Mouse (Mus musculus): ENCODE results near the gene Dlgap3. TPM values are rescaled to one million over a fixed set of nuclear protein-coding genes. Genes with fewer than 3 reads are reported as not detected.

Gene Dlgap3
- polyA plus RNA-seq, 1 experiment from 2014 or later, result 8.3 TPM

DNA sequence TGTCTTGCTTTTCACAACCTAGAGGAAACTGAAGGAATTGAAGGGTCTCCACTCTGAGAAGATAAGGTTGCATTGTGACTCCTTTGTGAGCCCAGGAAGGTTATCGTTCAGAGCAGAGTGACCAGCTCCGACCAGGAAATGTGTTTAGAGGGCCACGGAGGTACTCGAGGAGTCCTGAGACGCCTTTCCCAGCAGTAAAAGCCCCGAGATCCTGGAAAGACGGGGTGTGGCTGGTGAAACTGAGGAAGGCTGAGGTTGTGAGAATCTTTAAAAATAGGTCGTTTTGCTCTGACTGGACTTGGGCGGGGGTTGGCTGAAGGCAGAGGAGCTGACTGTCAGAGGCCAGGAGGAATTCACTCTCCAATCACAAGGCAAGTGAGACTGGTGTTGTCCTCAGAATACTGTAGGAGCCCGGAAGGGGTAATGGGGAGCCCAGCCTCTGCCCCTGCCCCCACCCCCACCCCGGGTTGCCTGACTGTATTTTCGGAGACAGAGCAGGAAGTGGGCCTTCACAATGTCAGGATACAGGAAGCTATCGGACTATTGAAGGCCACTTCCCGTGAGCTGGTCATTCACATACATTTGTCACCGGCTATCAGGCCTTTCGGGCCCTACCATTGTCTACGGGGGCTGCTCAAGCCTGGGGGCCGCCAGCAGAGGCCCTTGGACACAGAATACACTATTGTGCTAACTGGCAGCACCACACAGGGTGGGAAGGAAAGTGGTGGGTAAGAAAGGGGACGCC, 94.6 kb downstream of the Dlgap3 start:
- H3K4me2 ChIP-seq (ENCODE audit: low read length), result no peak overlapping the region
- no peak for ATAC-seq

DNA sequence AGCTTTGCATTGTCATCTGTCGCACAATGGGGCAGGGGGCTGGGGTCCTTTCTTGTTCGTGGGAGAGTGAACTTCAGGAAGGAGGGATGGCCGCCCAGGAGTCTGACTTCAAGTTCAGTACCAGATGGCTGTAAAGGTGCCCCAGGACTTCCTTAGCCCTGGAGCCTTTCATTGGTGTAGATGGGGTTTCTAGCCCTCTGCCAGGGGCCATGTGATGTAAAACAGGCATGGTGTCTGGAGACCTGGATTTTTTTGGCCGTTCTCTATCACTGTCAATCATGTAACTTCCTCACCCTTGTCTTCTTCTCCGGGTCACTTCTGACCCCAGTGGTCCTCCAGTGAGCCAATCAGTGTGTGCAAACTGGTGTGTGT, 95.2 kb downstream of the Dlgap3 start:
- H3K27me3 ChIP-seq (replicated peaks; ENCODE audit: control insufficient read depth, insufficient read depth, low read length), result no peaks in the 10 kb centered on the region
- no peaks in the 10 kb centered on the region for H3K9me3 ChIP-seq (ENCODE audit: control insufficient read depth, low read length)
- no peaks in the 10 kb centered on the region for H3K36me3 ChIP-seq (ENCODE audit: control insufficient read depth, insufficient read depth)
- H3K4me1 ChIP-seq (replicated peaks; ENCODE audit: control insufficient read depth, insufficient read depth, low read length), result no peaks in the 10 kb centered on the region
- no peak overlapping the region for H3K4me3 ChIP-seq (replicated peaks; ENCODE audit: low read length)
- ATAC-seq, result no peak
- 66% methylated on average over 5 of the region's 5 CpGs for WGBS
- no peak overlapping the region for H3K9ac ChIP-seq (replicated peaks; ENCODE audit: low read depth, low read length)
- no peak overlapping the region for H3K27ac ChIP-seq (ENCODE audit: low read length)
- no peak overlapping the region for H3K4me2 ChIP-seq (ENCODE audit: low read length)

More for the DNA sequence above, 94.6 kb downstream of the Dlgap3 start:
- no peaks in the 10 kb centered on the region for H3K36me3 ChIP-seq (ENCODE audit: control insufficient read depth, insufficient read depth)
- no peak overlapping the region for H3K27ac ChIP-seq (ENCODE audit: low read length)
- no peak overlapping the region for H3K9ac ChIP-seq (replicated peaks; ENCODE audit: low read depth, low read length)
- no peaks in the 10 kb centered on the region for H3K27me3 ChIP-seq (replicated peaks; ENCODE audit: control insufficient read depth, insufficient read depth, low read length)
- no peaks in the 10 kb centered on the region for H3K4me1 ChIP-seq (replicated peaks; ENCODE audit: control insufficient read depth, insufficient read depth, low read length)
- H3K9me3 ChIP-seq (ENCODE audit: control insufficient read depth, low read length), result no peaks in the 10 kb centered on the region
- WGBS, result 67% methylated on average over 19 of the region's 19 CpGs
- H3K4me3 ChIP-seq (replicated peaks; ENCODE audit: low read length), result no peak overlapping the region

DNA sequence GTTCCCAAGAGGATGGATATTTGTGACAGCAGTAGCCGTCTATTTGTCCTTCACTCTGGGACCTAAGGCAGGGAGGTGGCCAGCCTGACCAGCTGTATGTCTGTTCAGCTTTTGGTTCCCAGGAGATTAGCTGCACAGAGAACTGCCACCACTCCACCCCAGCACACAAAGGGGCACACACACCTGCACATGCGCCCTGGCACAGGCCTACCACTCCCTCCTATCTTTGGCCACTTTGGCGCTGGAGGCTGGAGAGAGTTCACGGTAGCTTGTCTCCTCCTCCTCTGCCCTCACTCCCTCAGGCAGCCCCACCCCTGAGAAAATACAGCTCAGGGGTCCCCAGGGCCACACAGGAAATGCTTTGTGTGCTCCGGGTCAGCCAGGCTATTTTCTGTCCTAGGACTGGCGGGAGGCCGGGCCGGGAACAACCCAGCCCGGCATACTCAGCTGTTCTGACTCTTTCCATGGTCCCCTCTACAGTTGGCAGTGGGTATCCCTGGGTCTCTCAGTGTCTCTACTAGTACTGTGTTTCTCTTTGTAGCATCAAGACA, 109.5 kb downstream of the Dlgap3 start:
- ATAC-seq, result no peak
- no peak overlapping the region for H3K27ac ChIP-seq (ENCODE audit: low read length)
- H3K9ac ChIP-seq (replicated peaks; ENCODE audit: low read depth, low read length), result no peak overlapping the region
- H3K27me3 ChIP-seq (replicated peaks; ENCODE audit: control insufficient read depth, insufficient read depth, low read length), result no peaks in the 10 kb centered on the region
- H3K4me3 ChIP-seq (replicated peaks; ENCODE audit: low read length), result no peak overlapping the region
- H3K4me1 ChIP-seq (replicated peaks; ENCODE audit: control insufficient read depth, insufficient read depth, low read length), result no peaks in the 10 kb centered on the region
- no peaks in the 10 kb centered on the region for H3K9me3 ChIP-seq (ENCODE audit: control insufficient read depth, low read length)
- H3K4me2 ChIP-seq (ENCODE audit: low read length), result no peak overlapping the region
- no peaks in the 10 kb centered on the region for H3K36me3 ChIP-seq (ENCODE audit: control insufficient read depth, insufficient read depth)
- WGBS, result 65% methylated on average over 9 of the region's 9 CpGs

DNA sequence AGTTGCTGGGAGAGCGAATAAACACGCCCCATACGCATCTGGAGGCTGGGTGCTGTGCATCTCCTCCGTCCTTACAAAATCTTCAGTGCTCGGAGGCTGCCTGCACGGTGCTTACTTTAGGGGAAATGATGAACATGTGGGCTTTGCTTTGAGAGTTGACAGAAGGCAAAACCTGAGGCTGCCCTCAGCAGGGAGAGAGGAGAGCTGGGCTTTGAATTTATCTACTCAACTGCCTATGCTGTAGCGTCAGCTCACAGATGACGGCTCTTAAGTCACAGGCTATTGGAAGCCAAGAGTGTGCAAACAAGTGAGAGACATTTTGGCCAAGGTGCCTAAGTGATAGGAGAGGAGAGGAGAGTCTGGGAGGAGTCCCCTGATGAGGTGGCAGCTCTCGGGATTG, 110.2 kb downstream of the Dlgap3 start:
- no peak for ATAC-seq

More for the DNA sequence above, 110.2 kb downstream of the Dlgap3 start:
- Histone ChIP-seq H3K4me1 (replicated peaks; ENCODE audit: control insufficient read depth, insufficient read depth, low read length) (no peaks in the 10 kb centered on the region), H3K4me3 (replicated peaks; ENCODE audit: low read length) (no peak overlapping the region), H3K27me3 (replicated peaks; ENCODE audit: control insufficient read depth, insufficient read depth, low read length) (no peaks in the 10 kb centered on the region), H3K9ac (replicated peaks; ENCODE audit: low read depth, low read length) (no peak overlapping the region), H3K36me3 (ENCODE audit: control insufficient read depth, insufficient read depth) (no peaks in the 10 kb centered on the region), H3K4me2 (ENCODE audit: low read length) (no peak overlapping the region), H3K9me3 (ENCODE audit: control insufficient read depth, low read length) (no peaks in the 10 kb centered on the region), H3K27ac (ENCODE audit: low read length) (no peak overlapping the region)
- WGBS, result 83% methylated on average over 9 of the region's 9 CpGs

Other genes with a start within 250 kb of the Dlgap3 start
- 30.6 and 31.1 TPM in 2 replicates for gene Zmym4, start 201.1 kb upstream of the Dlgap3 start, polyA plus RNA-seq (2015; fragmentation: Nextera tagmentation; extraction: Ambion mirVana)
- gene Sfpq, start 147.9 kb upstream of the Dlgap3 start, polyA plus RNA-seq (2015; fragmentation: Nextera tagmentation; extraction: Ambion mirVana), result 86.8 and 96.0 TPM in 2 replicates
- 32.1 and 37.5 TPM in 2 replicates for gene Zmym1, start 108.1 kb upstream of the Dlgap3 start, polyA plus RNA-seq (2015; fragmentation: Nextera tagmentation; extraction: Ambion mirVana)
- 36.3 and 38.8 TPM in 2 replicates for gene Zmym6, start 91.8 kb upstream of the Dlgap3 start, polyA plus RNA-seq (2015; fragmentation: Nextera tagmentation; extraction: Ambion mirVana)
- gene Tmem35b, start 45.5 kb upstream of the Dlgap3 start, polyA plus RNA-seq (2015; fragmentation: Nextera tagmentation; extraction: Ambion mirVana), result 12.6 and 14.6 TPM in 2 replicates
- 49.3 and 52.8 TPM in 2 replicates for gene Smim12, start 74.6 kb downstream of the Dlgap3 start, polyA plus RNA-seq (2015; fragmentation: Nextera tagmentation; extraction: Ambion mirVana)
- gene Gja4, start 144.8 kb downstream of the Dlgap3 start, polyA plus RNA-seq (2015; fragmentation: Nextera tagmentation; extraction: Ambion mirVana), result 13.3 and 16.4 TPM in 2 replicates
- not detected in 2 replicates for gene Gjb3, start 161.6 kb downstream of the Dlgap3 start, polyA plus RNA-seq (2015; fragmentation: Nextera tagmentation; extraction: Ambion mirVana)
- gene Gjb4, start 184.9 kb downstream of the Dlgap3 start, polyA plus RNA-seq (2015; fragmentation: Nextera tagmentation; extraction: Ambion mirVana), result 0.16 TPM in 1 of 2 replicates, not detected in the other
- gene Gjb5, start 189.0 kb downstream of the Dlgap3 start, polyA plus RNA-seq (2015; fragmentation: Nextera tagmentation; extraction: Ambion mirVana), result 0.11 and 0.14 TPM in 2 replicates